Mouse (Mus musculus) hindbrain, postnatal 0 days (tissue): ENCODE measurements around the gene Ankrd31. TPM values are rescaled to one million over a fixed set of nuclear protein-coding genes. Genes with fewer than 3 reads are reported as not detected.
A peak's percentile ranks its signal among the peaks of the same experiment; 100 is the strongest.

Source experiments
- ATAC-seq: fragments of 200-750 bp; cut with Nextera tagmentation; 2 replicates; pipeline ENCODE4 v1.8.0; 2017; ENCODE audit warnings: mild to moderate bottlenecking, moderate TSS enrichment, moderate library complexity
- DNase-seq: peaks from one replicate; pipeline ENCODE4 v3.0.0-alpha.2; 2015; ENCODE audit warnings: low spot score
- H3K27ac ChIP-seq: fragments of 300-500 bp; sonication (generic); 2 replicates; pipeline ENCODE4 v1.5.1; 2014; ENCODE audit warnings: mild to moderate bottlenecking
- H3K27me3 ChIP-seq: fragments of 300-500 bp; sonication (generic); 2 replicates; pipeline ENCODE4 v1.6.1; 2014; ENCODE audit warnings: low read length, mixed read lengths; ENCODE audit not compliant: insufficient read depth
- H3K36me3 ChIP-seq: fragments of 300-500 bp; sonication (generic); 2 replicates; pipeline ENCODE4 v1.6.1; 2014; ENCODE audit warnings: low read length, mixed read lengths; ENCODE audit not compliant: insufficient read depth
- H3K4me1 ChIP-seq: fragments of 300-500 bp; sonication (generic); 2 replicates; pipeline ENCODE4 v1.6.1; 2014; ENCODE audit warnings: antibody characterized with exemption, low read length, mixed read lengths; ENCODE audit not compliant: insufficient read depth
- H3K4me2 ChIP-seq: fragments of 300-500 bp; sonication (generic); 2 replicates; pipeline ENCODE4 v1.6.1; 2014; ENCODE audit warnings: low read depth, mild to moderate bottlenecking, low read length, moderate library complexity, mixed read lengths
- H3K4me3 ChIP-seq: fragments of 300-500 bp; sonication (generic); 2 replicates; pipeline ENCODE4 v1.5.1; 2014; ENCODE audit warnings: low read length
- H3K9ac ChIP-seq: fragments of 300-500 bp; sonication (generic); replicated peaks from 2 replicates; pipeline ENCODE4 v1.6.1; 2014; ENCODE audit warnings: mild to moderate bottlenecking, low read length, moderate library complexity, mixed read lengths
- H3K9me3 ChIP-seq: fragments of 300-500 bp; sonication (generic); 2 replicates; pipeline ENCODE4 v1.6.1; 2016; ENCODE audit warnings: low read length, mixed read lengths
- CTCF ChIP-seq: IDR thresholded peaks from 2 replicates; pipeline ENCODE4 v1.5.1; 2016; ENCODE audit warnings: antibody characterized with exemption, control low read depth, low read depth
- WGBS: fragments of 180-500 bp; shearing (Covaris S2); extraction: QIAGEN DNeasy Blood & Tissue Kit; methylation state at CpG from one replicate; pipeline ENCODE4 v1.1.7; 2014; 5-methylcytosine and 5-hydroxymethylcytosine counted together
- polyA plus RNA-seq: library from polyadenylated mRNA; unstranded; fragments of >200 nt; fragmentation: Nextera tagmentation; extraction: Ambion mirVana; gene quantifications from 2 replicates; pipeline ENCODE4 v1.2.1, GENCODE M21; 2015
- total RNA-seq: library from RNA; depleted of rRNA; stranded (reverse); fragments of >200 nt; gene quantifications from 2 replicates; pipeline ENCODE4 v1.2.3, GENCODE M21; 2014; rRNA removed

Gene Ankrd31
- total and polyA plus RNA-seq, 2 experiments from 2014 or later: 0.05 TPM; not detected in 1

DNA sequence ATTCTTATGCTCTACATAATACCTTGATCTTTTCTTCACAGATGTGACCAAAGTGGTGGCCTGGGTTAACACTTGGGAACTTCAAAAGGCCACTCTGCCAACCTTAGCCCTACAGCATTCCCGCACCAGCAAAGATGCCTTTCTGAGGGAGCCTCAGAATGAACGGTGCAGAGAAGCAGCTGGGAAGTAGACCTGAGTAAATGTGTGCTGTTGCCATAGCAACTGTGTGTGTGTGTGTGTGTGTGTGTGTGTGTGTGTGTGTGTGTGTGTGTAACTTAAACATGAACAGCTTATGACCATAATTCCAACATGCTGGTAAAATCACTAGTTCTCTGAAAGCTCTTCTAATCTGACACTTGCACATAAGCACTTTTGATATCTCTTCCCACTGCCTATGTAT is 203.8 kb downstream of the Ankrd31 start:
- H3K27ac ChIP-seq: no peak overlapping the region
- H3K36me3 ChIP-seq: no peaks in the 10 kb centered on the region
- 29% methylated on average over 2 of the region's 2 CpGs for WGBS
- H3K9me3 ChIP-seq: no peaks in the 10 kb centered on the region
- no peak for TF ChIP-seq CTCF
- peak; percentile 66; the same call in 1 of the 2 replicates for ATAC-seq
- H3K9ac ChIP-seq: no peak overlapping the region
- H3K4me2 ChIP-seq: no peak overlapping the region
- no peak overlapping the region for H3K4me3 ChIP-seq
- H3K27me3 ChIP-seq: no peaks in the 10 kb centered on the region
- no peaks in the 10 kb centered on the region for H3K4me1 ChIP-seq
- DNase-seq: peak; percentile 54

DNA sequence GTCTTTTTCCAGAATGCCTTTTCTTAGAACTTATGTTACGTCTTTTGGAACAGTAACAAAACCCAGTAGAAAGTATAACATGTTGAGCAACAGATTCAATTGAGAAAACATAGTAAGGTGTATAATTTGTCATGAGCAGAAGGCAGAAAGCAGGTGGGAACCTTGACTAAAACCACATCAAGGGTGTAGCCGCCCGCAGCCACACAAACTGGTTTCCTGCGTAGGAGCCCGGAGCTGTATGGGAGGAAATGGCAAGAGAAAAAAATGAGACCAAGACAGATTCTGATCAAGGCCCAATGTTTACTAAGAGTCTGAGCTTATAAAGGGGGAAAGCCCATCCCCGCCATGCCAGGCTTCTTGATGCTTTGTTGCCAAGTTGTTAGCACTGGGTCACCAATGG is 208.4 kb downstream of the Ankrd31 start:
- no peak for TF ChIP-seq CTCF
- no peaks in the 10 kb centered on the region for H3K36me3 ChIP-seq
- no peaks in the 10 kb centered on the region for H3K4me1 ChIP-seq
- no peak overlapping the region for H3K27ac ChIP-seq
- H3K9me3 ChIP-seq: no peaks in the 10 kb centered on the region
- no peak overlapping the region for H3K4me3 ChIP-seq
- no peaks in the 10 kb centered on the region for H3K27me3 ChIP-seq
- DNase-seq (no peak), ATAC-seq (no peak)
- no peak overlapping the region for H3K9ac ChIP-seq
- no peak overlapping the region for H3K4me2 ChIP-seq
- 92% methylated on average over 6 of the region's 6 CpGs for WGBS

Other genes with a start within 250 kb of the Ankrd31 start
- 4.0 and 5.6 TPM in 2 replicates for gene Polk, start 205.7 kb upstream of the Ankrd31 start, total RNA-seq
- gene Polk, start 205.7 kb upstream of the Ankrd31 start, polyA plus RNA-seq: 4.4 and 4.6 TPM in 2 replicates
- 35.0 and 40.3 TPM in 2 replicates for gene Col4a3bp, start 205.7 kb upstream of the Ankrd31 start, total RNA-seq
- 8.7 and 9.5 TPM in 2 replicates for gene Col4a3bp, start 205.7 kb upstream of the Ankrd31 start, polyA plus RNA-seq
- 121 and 145 TPM in 2 replicates for gene Hmgcr, start 77.3 kb upstream of the Ankrd31 start, total RNA-seq
- 107 and 111 TPM in 2 replicates for gene Hmgcr, start 77.3 kb upstream of the Ankrd31 start, polyA plus RNA-seq
- 0.65 and 0.94 TPM in 2 replicates for gene Gcnt4, start 176.4 kb downstream of the Ankrd31 start, total RNA-seq
- 0.15 and 0.19 TPM in 2 replicates for gene Gcnt4, start 176.4 kb downstream of the Ankrd31 start, polyA plus RNA-seq